Mouse (Mus musculus) urinary bladder, postnatal 14 days (tissue): Measurements from ENCODE around the gene Gpr132.
A peak's percentile ranks its signal among the peaks of the same experiment; 100 is the strongest.
"Not testable (repeated sequence)": the region's sequence is repeated elsewhere in the genome, so short reads cannot be mapped to it uniquely, and the experiment has no call there.

Source experiments
- DNase-seq: peaks from one replicate; pipeline ENCODE4 v3.0.0; 2021; ENCODE audit warnings: low spot score

Gpr132 gene

GRCm38 (mm10) chr12:112820401-112820999, 47.5 kb downstream of the Gpr132 start:
- no peak for DNase-seq

DNA sequence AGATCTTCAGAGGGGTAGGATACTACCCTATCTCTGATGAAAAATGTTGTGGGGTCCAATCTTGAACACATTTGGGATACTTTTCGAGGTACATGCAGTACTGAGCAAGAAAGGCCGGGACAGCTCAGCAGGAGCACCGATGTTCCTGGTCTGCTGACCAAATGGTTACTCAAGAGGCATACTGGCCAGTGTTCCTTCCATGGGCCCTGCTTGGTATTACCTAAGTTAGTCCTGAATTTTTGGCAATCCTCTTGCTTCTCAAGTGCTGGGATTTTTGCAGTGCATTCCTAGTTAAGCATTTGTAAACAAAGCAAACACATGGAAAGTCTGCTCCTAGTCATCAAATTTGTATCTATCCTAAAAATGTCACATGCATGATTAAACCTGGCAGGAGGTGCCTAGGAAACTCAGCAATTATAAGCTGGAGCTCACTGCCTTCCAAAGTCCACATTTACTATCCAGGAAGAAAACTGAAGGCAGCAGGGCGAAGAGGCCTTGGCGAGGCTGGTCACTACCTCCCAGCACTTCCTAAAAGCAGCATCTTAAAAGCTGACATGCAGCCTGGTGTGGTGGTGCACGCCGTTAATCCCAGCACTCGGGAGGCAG, 48.9 kb downstream of the Gpr132 start:
- DNase-seq = no peak

DNA sequence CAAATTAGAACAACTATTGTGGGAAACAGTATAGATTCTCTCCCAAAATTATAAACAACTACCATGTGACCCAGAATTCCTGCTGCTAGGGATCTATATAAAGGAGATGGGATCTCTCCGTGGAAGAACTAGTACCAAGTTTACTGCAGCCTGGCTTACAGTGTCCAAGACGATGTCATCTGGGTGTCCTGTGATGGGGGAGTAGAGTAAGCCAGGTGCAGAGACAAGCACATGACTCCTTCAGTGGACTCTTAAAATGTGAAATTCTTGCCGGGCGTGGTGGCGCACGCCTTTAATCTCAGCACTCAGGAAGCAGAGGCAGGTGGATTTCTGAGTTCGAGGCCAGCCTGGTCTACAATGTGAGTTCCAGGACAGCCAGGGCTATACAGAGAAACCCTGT, 51.2 kb downstream of the Gpr132 start:
- DNase-seq = not testable (repeated sequence)

- peak; percentile 54 for DNase-seq
Measured at GRCm38 (mm10) chr12:112816294-112816693, 51.7 kb downstream of the Gpr132 start.

GRCm38 (mm10) chr12:112814682-112815470, 53.2 kb downstream of the Gpr132 start:
- DNase-seq = no peak

DNA sequence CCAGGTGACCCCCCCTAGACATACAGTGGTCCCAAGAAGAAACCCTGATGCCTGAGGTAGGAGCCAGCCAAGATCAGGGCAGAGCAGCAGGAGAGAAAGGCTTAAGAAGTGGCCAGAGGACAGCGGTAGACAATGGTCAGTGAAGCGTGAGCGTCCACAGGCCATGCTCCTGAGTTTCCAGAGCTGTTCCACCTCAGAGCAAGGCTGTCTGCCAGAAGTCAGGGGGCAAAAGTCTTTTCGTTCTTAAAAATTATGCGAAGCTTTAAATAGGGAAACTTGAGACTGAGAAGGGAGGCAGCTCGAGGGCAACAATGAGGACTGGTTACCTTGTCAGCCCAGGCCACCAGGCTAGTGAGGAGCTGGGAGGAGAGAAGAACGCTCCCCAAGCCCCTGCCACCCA, 54.7 kb downstream of the Gpr132 start:
- no peak for DNase-seq

- DNase-seq = no peak
Measured at GRCm38 (mm10) chr12:112810092-112810885, 57.7 kb downstream of the Gpr132 start.

DNA sequence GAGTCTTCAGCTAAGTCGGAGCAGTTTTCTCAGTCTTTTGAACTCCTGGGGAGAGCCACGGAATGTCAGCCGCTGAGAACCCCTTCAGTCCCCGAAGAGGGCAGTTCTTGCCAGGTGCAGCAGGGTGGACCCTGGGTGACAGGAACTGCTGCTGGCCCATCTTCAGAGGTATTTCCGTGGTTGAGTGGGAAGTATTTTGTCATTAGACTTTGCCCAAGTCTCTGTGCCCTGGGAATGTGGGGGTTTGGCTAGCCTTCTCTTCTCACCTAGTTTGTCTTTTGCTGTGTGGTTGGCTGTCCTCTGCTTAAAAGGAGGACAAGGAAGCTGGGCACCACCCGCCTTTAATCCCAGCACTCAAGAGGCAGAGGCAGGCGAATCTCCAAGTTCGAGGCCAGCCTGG, 58.4 kb downstream of the Gpr132 start:
- DNase-seq = no peak

GRCm38 (mm10) chr12:112808587-112809364, 59.3 kb downstream of the Gpr132 start, which contains the start of gene Clba1:
Gene Clba1 (plus strand): TSS chr12:112808937.
- DNase-seq = peak; percentile 92

DNA sequence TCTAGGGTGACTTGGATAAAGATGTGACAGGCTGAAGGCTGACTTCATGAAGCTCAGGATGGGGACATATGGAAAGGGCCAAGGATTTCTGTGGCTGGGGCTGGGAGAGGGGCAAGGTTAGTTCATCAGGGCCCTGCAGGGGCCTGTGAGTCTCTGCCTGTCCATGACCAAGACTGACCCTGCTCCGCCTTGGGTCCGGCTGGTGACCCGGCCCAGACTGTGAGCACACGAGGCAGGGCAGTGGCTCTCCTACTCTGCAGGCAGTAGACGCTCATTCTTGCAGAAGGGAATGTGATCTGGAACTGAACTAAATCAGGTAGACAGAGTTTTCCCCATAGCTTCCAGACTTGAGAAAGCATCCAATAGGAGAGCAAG, 59.8 kb downstream of the Gpr132 start:
- no peak for DNase-seq

DNA sequence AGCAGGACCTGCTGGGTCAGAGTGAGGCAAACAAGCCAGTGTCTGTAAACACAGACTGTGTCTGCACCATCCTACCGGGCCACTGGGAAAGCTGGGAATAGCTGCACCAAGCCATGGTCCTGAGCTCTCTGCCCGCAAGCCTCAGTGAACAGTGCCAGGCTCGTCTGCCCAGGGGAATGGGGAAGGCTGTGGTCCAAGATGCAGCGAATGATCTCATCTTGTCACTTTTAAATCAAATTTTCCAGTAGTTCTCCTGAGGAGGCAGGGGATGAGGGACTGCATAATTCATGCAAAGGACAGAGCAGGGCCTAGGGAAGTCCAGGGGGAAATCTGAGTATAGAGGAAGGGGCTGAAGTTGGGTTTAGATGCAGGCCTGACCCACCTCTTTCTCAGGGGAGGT, 60.2 kb downstream of the Gpr132 start:
- no peak for DNase-seq

DNA sequence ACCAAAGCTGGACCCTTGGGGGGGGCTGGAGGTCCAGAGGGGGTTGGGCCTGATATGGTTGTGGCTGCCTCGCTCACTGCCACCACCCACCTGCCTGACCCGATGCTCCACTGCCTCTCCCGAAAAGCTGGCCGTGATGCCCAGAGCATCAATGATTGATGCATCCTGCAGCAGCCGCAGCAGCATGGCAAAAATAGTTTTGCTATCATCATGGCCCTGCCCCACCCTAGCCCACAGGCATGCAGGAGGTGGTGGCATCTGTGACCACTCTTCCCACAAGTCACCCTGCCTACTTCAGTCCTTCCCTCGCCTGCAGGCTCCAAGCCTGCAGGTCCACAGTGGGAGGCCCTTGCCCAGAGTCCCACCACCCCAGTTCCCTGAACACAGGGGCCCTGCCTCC, 62.0 kb downstream of the Gpr132 start:
- DNase-seq = no peak

DNA sequence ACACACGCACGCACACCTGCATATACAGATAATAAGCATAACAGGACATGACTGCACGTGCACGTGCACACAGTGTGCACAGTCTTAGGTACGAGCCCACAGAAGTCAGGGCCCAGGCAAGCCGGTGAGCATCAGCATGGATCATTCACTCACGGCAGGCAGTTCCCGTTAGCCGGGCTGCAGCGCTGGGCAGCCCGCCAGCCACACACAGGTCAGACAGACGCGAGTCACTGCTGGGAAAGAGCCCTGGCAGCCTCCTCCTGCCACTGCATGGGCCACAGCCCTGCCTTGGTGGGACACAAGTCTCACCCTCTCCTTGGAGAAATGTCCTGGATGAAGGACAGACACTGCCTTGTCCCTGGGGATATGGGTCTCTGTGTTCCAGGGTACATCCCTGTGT, 64.0 kb downstream of the Gpr132 start:
- no peak for DNase-seq

- DNase-seq = no peak
Measured at GRCm38 (mm10) chr12:112802917-112803316, 65.1 kb downstream of the Gpr132 start.

DNA sequence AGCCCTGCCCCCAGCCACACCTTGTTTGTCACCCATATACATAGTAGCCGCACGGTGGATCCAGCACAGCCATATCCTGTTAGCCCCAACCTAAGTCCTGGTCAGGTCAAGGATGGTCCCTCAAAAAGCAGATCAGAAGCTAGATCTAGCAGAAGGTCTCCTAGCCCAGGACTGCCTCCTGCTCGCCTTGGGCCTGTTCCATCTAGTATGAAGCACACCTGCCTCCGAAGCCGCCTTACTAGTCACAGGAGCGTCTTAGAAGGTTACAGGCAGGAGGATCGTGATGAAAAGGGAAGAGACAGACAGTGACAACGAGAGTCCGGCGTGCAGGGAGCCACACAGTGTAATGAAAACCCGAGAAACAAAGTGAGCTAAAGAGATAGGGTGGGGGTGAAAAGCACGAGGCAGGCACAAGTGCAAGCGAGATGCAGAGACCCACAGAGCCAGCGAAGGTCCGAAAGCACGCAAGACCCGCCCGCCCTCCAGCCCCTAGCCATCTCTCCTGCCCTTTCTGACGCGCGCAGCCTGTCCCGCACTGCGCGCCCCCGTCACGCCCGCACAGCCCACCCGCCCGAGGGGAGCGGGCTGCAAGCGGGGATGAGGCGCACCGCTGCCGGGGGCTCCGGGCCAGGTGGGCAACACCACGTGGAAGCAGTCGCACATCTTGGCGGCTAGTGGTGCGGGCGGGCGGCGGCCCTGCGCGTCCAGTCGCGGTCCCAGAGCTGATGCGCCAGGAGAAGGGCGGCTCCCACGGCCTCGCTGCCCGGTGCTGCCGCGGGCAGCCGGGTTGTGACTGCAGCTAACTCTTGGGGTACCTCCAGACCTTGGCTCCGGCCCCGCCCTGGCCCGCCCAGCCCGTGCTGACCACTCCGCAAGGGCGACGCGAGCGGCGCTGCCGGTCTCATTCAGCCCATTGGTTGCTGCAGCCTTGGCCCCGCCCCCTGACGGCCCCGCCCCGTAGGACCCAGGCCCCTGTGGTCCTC, 65.9 kb downstream of the Gpr132 start, which contains the start of gene Ahnak2:
TSS of gene Ahnak2 (minus strand) at position 794 of the 983 bp plus-strand sequence.
- DNase-seq = no peak
